Mouse (Mus musculus) kidney, embryonic 16.5 days (tissue): ENCODE results near the gene B4galnt1. TPM values are rescaled to one million over a fixed set of nuclear protein-coding genes. Genes with fewer than 3 reads are reported as not detected.
"Not testable (repeated sequence)": the region's sequence is repeated elsewhere in the genome, so short reads cannot be mapped to it uniquely, and the experiment has no call there.

Experiments
- ATAC-seq: fragments of 200-750 bp; cut with Nextera tagmentation; 2 replicates; pipeline ENCODE4 v1.8.0; 2017; ENCODE audit warnings: moderate TSS enrichment; ENCODE audit not compliant: low FRiP score, low TSS enrichment
- H3K27ac ChIP-seq: fragments of 300-500 bp; sonication (generic); 2 replicates; pipeline ENCODE4 v1.5.1; 2014; ENCODE audit warnings: low read length
- H3K27me3 ChIP-seq: fragments of 300-500 bp; sonication (generic); 2 replicates; pipeline ENCODE4 v1.6.1; 2014; ENCODE audit warnings: low read length, control low read depth, mixed read lengths; ENCODE audit not compliant: insufficient read depth
- H3K36me3 ChIP-seq: fragments of 300-500 bp; sonication (generic); 2 replicates; pipeline ENCODE4 v1.6.1; 2014; ENCODE audit warnings: low read length, control low read depth, mixed read lengths; ENCODE audit not compliant: insufficient read depth
- H3K4me1 ChIP-seq: fragments of 300-500 bp; sonication (generic); 2 replicates; pipeline ENCODE4 v1.6.1; 2014; ENCODE audit warnings: low read length, control low read depth, mixed read lengths; ENCODE audit not compliant: insufficient read depth
- H3K4me2 ChIP-seq: fragments of 300-500 bp; sonication (generic); replicated peaks from 2 replicates; pipeline ENCODE4 v1.6.1; 2014; ENCODE audit warnings: low read depth, low read length
- H3K4me3 ChIP-seq: fragments of 300-500 bp; sonication (generic); 2 replicates; pipeline ENCODE4 v1.5.1; 2014; ENCODE audit warnings: mild to moderate bottlenecking, low read length
- H3K9ac ChIP-seq: fragments of 300-500 bp; sonication (generic); replicated peaks from 2 replicates; pipeline ENCODE4 v1.6.1; 2014; ENCODE audit warnings: low read length
- H3K9me3 ChIP-seq: fragments of 300-500 bp; sonication (generic); 2 replicates; pipeline ENCODE4 v1.6.1; 2016; ENCODE audit warnings: low read length, control low read depth
- WGBS: fragments of 180-500 bp; shearing (Covaris S2); extraction: QIAGEN DNeasy Blood & Tissue Kit; methylation state at CpG from one replicate; pipeline ENCODE4 v1.1.7; 2014; 5-methylcytosine and 5-hydroxymethylcytosine counted together
- polyA plus RNA-seq: library from polyadenylated mRNA; unstranded; fragments of >200 nt; fragmentation: Nextera tagmentation; extraction: Ambion mirVana; gene quantifications from 2 replicates; pipeline ENCODE4 v1.2.1, GENCODE M21; 2015

Gene B4galnt1
- polyA plus RNA-seq, 1 experiment from 2014 or later, result 7.2 TPM

- Histone ChIP-seq H3K4me1 (no peaks in the 10 kb centered on the region), H3K36me3 (no peaks in the 10 kb centered on the region), H3K9ac (no peak overlapping the region), H3K4me2 (no peak overlapping the region), H3K27me3 (no peaks in the 10 kb centered on the region), H3K4me3 (no peak overlapping the region), H3K9me3 (no peaks in the 10 kb centered on the region; the same call in 1 of the 2 replicates), H3K27ac (no peak overlapping the region)
- 74% methylated on average over 11 of the region's 11 CpGs for WGBS
- ATAC-seq, result no peak
Observed at GRCm38 (mm10) chr10:127140971-127141370, 24.1 kb upstream of the B4galnt1 start.

GRCm38 (mm10) chr10:127141500-127141899 is 23.5 kb upstream of the B4galnt1 start:
- H3K4me2 ChIP-seq, result no peak overlapping the region
- ATAC-seq, result no peak
- H3K9ac ChIP-seq, result no peak overlapping the region
- H3K9me3 ChIP-seq, result no peaks in the 10 kb centered on the region; the same call in 1 of the 2 replicates
- H3K27ac ChIP-seq, result no peak overlapping the region
- no peaks in the 10 kb centered on the region for H3K27me3 ChIP-seq
- H3K36me3 ChIP-seq, result no peaks in the 10 kb centered on the region
- 55% methylated on average over 8 of the region's 8 CpGs for WGBS
- H3K4me3 ChIP-seq, result no peak overlapping the region
- no peaks in the 10 kb centered on the region for H3K4me1 ChIP-seq

- Histone ChIP-seq H3K9ac (no peak overlapping the region), H3K36me3 (no peaks in the 10 kb centered on the region), H3K9me3 (no peaks in the 10 kb centered on the region; the same call in 1 of the 2 replicates), H3K4me3 (no peak overlapping the region), H3K27me3 (no peaks in the 10 kb centered on the region), H3K27ac (no peak overlapping the region), H3K4me1 (no peaks in the 10 kb centered on the region), H3K4me2 (no peak overlapping the region)
- ATAC-seq, result no peak
- WGBS, result 87% methylated on average over 8 of the region's 8 CpGs
Observed at GRCm38 (mm10) chr10:127143228-127143627, 21.8 kb upstream of the B4galnt1 start.

GRCm38 (mm10) chr10:127144536-127144935 is 20.5 kb upstream of the B4galnt1 start:
- Histone ChIP-seq H3K36me3 (no peaks in the 10 kb centered on the region), H3K9me3 (no peaks in the 10 kb centered on the region; the same call in 1 of the 2 replicates), H3K27me3 (no peaks in the 10 kb centered on the region), H3K9ac (no peak overlapping the region), H3K4me3 (no peak overlapping the region), H3K4me2 (no peak overlapping the region), H3K4me1 (no peaks in the 10 kb centered on the region), H3K27ac (no peak overlapping the region)
- 91% methylated on average over 7 of the region's 7 CpGs for WGBS
- no peak for ATAC-seq

- no peak for ATAC-seq
- Histone ChIP-seq H3K27ac (no peak overlapping the region), H3K27me3 (no peaks in the 10 kb centered on the region), H3K9ac (no peak overlapping the region), H3K36me3 (no peaks in the 10 kb centered on the region), H3K9me3 (no peaks in the 10 kb centered on the region), H3K4me2 (no peak overlapping the region), H3K4me3 (no peak overlapping the region), H3K4me1 (no peaks in the 10 kb centered on the region)
- 80% methylated on average over 5 of the region's 5 CpGs for WGBS
Observed at GRCm38 (mm10) chr10:127145303-127145702, 19.7 kb upstream of the B4galnt1 start.

- H3K36me3 ChIP-seq, result no peaks in the 10 kb centered on the region
- H3K4me2 ChIP-seq, result no peak overlapping the region
- no peak for ATAC-seq
- no peak overlapping the region for H3K4me3 ChIP-seq
- H3K27ac ChIP-seq, result peak overlapping the region; percentile 60
- WGBS, result 57% methylated on average over 6 of the region's 6 CpGs
- H3K9me3 ChIP-seq, result no peaks in the 10 kb centered on the region
- no peak overlapping the region for H3K9ac ChIP-seq
- no peaks in the 10 kb centered on the region for H3K27me3 ChIP-seq
- H3K4me1 ChIP-seq, result no peaks in the 10 kb centered on the region
Observed at GRCm38 (mm10) chr10:127147135-127147534, 17.9 kb upstream of the B4galnt1 start.

GRCm38 (mm10) chr10:127150471-127150872 is 14.6 kb upstream of the B4galnt1 start:
- Histone ChIP-seq H3K9ac (no peak overlapping the region), H3K36me3 (no peaks in the 10 kb centered on the region), H3K9me3 (0 out of 2 replicates have a peak, but pooled peaks cover 3% of the 10 kb centered on the region), H3K27me3 (no peaks in the 10 kb centered on the region), H3K4me3 (no peak overlapping the region), H3K4me2 (no peak overlapping the region), H3K4me1 (0 out of 2 replicates have a peak, but pooled peaks cover 4% of the 10 kb centered on the region), H3K27ac (peak overlapping the region; percentile 31)
- WGBS, result 56% methylated on average over 4 of the region's 4 CpGs
- ATAC-seq, result peak; percentile 53; the same call in 1 of the 2 replicates

- H3K4me3 ChIP-seq, H3K9ac ChIP-seq, ATAC-seq, H3K9me3 ChIP-seq, H3K27ac ChIP-seq, H3K27me3 ChIP-seq, H3K4me2 ChIP-seq, H3K36me3 ChIP-seq, H3K4me1 ChIP-seq: not testable (repeated sequence)
- 84% methylated on average over 3 of the region's 3 CpGs for WGBS
Observed at GRCm38 (mm10) chr10:127151233-127151632, 13.8 kb upstream of the B4galnt1 start.

GRCm38 (mm10) chr10:127152556-127152955 is 12.5 kb upstream of the B4galnt1 start:
- not testable (repeated sequence) for H3K27ac ChIP-seq, H3K4me1 ChIP-seq, H3K4me3 ChIP-seq, ATAC-seq, H3K9me3 ChIP-seq, H3K27me3 ChIP-seq, H3K36me3 ChIP-seq, H3K4me2 ChIP-seq, H3K9ac ChIP-seq
- WGBS, result 84% methylated on average over 10 of the region's 10 CpGs

- H3K9me3 ChIP-seq, result 0 out of 2 replicates have a peak, but pooled peaks cover 3% of the 10 kb centered on the region
- no peak overlapping the region for H3K4me2 ChIP-seq
- H3K36me3 ChIP-seq, result no peaks in the 10 kb centered on the region
- no peaks in the 10 kb centered on the region for H3K27me3 ChIP-seq
- H3K9ac ChIP-seq, result no peak overlapping the region
- no peak overlapping the region for H3K4me3 ChIP-seq
- 92% methylated on average over 7 of the region's 7 CpGs for WGBS
- H3K4me1 ChIP-seq, result 0 out of 2 replicates have a peak, but pooled peaks cover 4% of the 10 kb centered on the region
- H3K27ac ChIP-seq, result peak overlapping the region; percentile 50; the same call in 1 of the 2 replicates
- no peak for ATAC-seq
Observed at GRCm38 (mm10) chr10:127153323-127153722, 11.7 kb upstream of the B4galnt1 start.
